Mouse (Mus musculus): ENCODE data around the gene Tagln2.

DNA sequence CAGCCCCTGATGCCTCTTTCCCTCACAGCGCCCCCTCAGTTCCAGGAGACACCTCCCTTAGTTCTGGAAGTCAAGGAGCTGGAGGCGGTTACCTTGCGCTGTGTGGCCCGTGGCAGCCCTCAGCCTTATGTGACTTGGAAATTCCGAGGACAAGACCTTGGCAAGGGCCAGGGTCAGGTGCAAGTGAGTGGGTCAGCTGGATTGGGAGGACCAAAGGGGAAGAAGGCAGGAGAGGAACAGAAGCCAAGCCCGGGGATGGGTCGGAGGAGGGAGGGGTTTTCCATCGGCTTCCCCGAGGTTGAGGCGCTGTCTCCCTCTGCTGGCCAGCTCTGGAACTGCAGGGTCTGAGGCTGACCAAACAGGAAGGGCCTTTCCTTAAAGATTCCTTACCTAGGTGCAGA is 9.6 kb upstream of the Tagln2 start:
- TF ChIP-seq CTCF (IDR thresholded peaks at IDR 0.05; ENCODE audit: low read depth) (peak; percentile 96), EP300 (IDR thresholded peaks at IDR 0.05; ENCODE audit: low read depth) (no peak)

All from heart, postnatal 0 days (tissue).